Mouse (Mus musculus) ES-Bruce4 (cell line): ENCODE data around the gene Dydc2. TPM values are rescaled to one million over a fixed set of nuclear protein-coding genes. Genes with fewer than 3 reads are reported as not detected.

Experiments used
- H3K27ac ChIP-seq: 2 replicates; pipeline ENCODE4 v1.5.1; 2012; ENCODE audit warnings: low read length, inconsistent platforms; ENCODE audit not compliant: insufficient read depth
- H3K27me3 ChIP-seq: 2 replicates; pipeline ENCODE4 v1.6.1; 2012; ENCODE audit warnings: mild to moderate bottlenecking, low read length, inconsistent platforms; ENCODE audit not compliant: control insufficient read depth, poor library complexity, insufficient read depth, severe bottlenecking
- H3K36me3 ChIP-seq: 2 replicates; pipeline ENCODE4 v1.6.1; 2012; ENCODE audit warnings: inconsistent platforms, mild to moderate bottlenecking, low read length, moderate library complexity; ENCODE audit not compliant: control insufficient read depth, poor library complexity, insufficient read depth, severe bottlenecking
- H3K4me1 ChIP-seq: one replicate; pipeline ENCODE4 v1.8.1; 2011; ENCODE audit warnings: low read length; ENCODE audit not compliant: control insufficient read depth, insufficient read depth
- H3K4me3 ChIP-seq: 2 replicates; pipeline ENCODE4 v1.5.1; 2011; ENCODE audit warnings: low read depth, mild to moderate bottlenecking, low read length
- H3K9ac ChIP-seq: 2 replicates; pipeline ENCODE4 v1.6.1; 2012; ENCODE audit warnings: low read depth, mild to moderate bottlenecking, inconsistent platforms; ENCODE audit not compliant: poor library complexity, severe bottlenecking
- H3K9me3 ChIP-seq: replicated peaks from 2 replicates; pipeline ENCODE4 v1.6.1; 2012; ENCODE audit warnings: mild to moderate bottlenecking, low read length, inconsistent platforms; ENCODE audit not compliant: control insufficient read depth, poor library complexity, insufficient read depth, severe bottlenecking
- CTCF ChIP-seq: IDR thresholded peaks from one replicate; pipeline ENCODE4 v1.8.1; 2011; ENCODE audit warnings: low read depth, low read length
- EP300 ChIP-seq: IDR thresholded peaks from 2 replicates; pipeline ENCODE4 v1.6.1; 2011; ENCODE audit warnings: low read depth, low read length; ENCODE audit not compliant: insufficient read depth
- POLR2A ChIP-seq: IDR thresholded peaks from one replicate; pipeline ENCODE4 v1.8.1; 2011; ENCODE audit warnings: low read length; ENCODE audit not compliant: insufficient read depth
- polyA plus RNA-seq: library from polyadenylated mRNA; stranded (reverse); fragments of >200 nt; gene quantifications from 2 replicates; pipeline ENCODE4 v1.2.4, GENCODE M21; 2011; ENCODE audit warnings: low read depth; ENCODE audit not compliant: missing spikeins, insufficient read depth, insufficient read length

Gene Dydc2
- polyA plus RNA-seq = not detected in 2 replicates

GRCm38 (mm10) chr14:41069108-41069507, at the start of gene Dydc2:
Gene Dydc2 (minus strand): TSS chr14:41069208.
- Histone ChIP-seq H3K4me3 (no peak within 1 kb of the TSS), H3K9me3 (no peaks in the 10 kb centered on the region), H3K9ac (no peak within 1 kb of the TSS), H3K4me1 (no peaks in the 10 kb centered on the region), H3K27me3 (no peaks in the 10 kb centered on the region), H3K36me3 (no peaks in the 10 kb centered on the region), H3K27ac (no peak within 1 kb of the TSS)
- no peak for TF ChIP-seq POLR2A
- TF ChIP-seq EP300 = no peak
- no peak for TF ChIP-seq CTCF

GRCm38 (mm10) chr14:41116271-41116670, 47.3 kb upstream of the Dydc2 start:
- no peaks in the 10 kb centered on the region for H3K9me3 ChIP-seq
- H3K4me1 ChIP-seq = no peaks in the 10 kb centered on the region
- no peak overlapping the region for H3K4me3 ChIP-seq
- TF ChIP-seq CTCF = no peak
- TF ChIP-seq POLR2A = no peak
- TF ChIP-seq EP300 = no peak
- no peak overlapping the region for H3K9ac ChIP-seq
- H3K27me3 ChIP-seq = no peaks in the 10 kb centered on the region
- no peak overlapping the region for H3K27ac ChIP-seq
- no peaks in the 10 kb centered on the region for H3K36me3 ChIP-seq

- Histone ChIP-seq H3K9ac (no peak overlapping the region), H3K36me3 (no peaks in the 10 kb centered on the region), H3K9me3 (no peaks in the 10 kb centered on the region), H3K4me1 (no peaks in the 10 kb centered on the region), H3K27me3 (no peaks in the 10 kb centered on the region), H3K4me3 (no peak overlapping the region), H3K27ac (no peak overlapping the region)
- TF ChIP-seq EP300 = no peak
- no peak for TF ChIP-seq POLR2A
- no peak for TF ChIP-seq CTCF
These were observed 43.9 kb upstream of the Dydc2 start for GRCm38 (mm10) chr14:41112944-41113343.

- no peaks in the 10 kb centered on the region for H3K27me3 ChIP-seq
- H3K4me1 ChIP-seq = no peaks in the 10 kb centered on the region
- H3K4me3 ChIP-seq = no peak overlapping the region
- no peaks in the 10 kb centered on the region for H3K36me3 ChIP-seq
- H3K9ac ChIP-seq = no peak overlapping the region
- H3K27ac ChIP-seq = no peak overlapping the region
- TF ChIP-seq EP300 (no peak), POLR2A (no peak), CTCF (no peak)
- H3K9me3 ChIP-seq = no peaks in the 10 kb centered on the region
These were observed 42.1 kb upstream of the Dydc2 start for GRCm38 (mm10) chr14:41111031-41111668.

GRCm38 (mm10) chr14:41104853-41105444, 35.9 kb upstream of the Dydc2 start, which contains the start of gene Mat1a:
Gene Mat1a (plus strand): TSS chr14:41105035.
- H3K4me3 ChIP-seq = no peak within 1 kb of the TSS
- no peak within 1 kb of the TSS for H3K9ac ChIP-seq
- no peaks in the 10 kb centered on the region for H3K4me1 ChIP-seq
- no peak for TF ChIP-seq CTCF
- TF ChIP-seq EP300 = no peak
- H3K36me3 ChIP-seq = no peaks in the 10 kb centered on the region
- H3K27me3 ChIP-seq = no peaks in the 10 kb centered on the region
- no peaks in the 10 kb centered on the region for H3K9me3 ChIP-seq
- H3K27ac ChIP-seq = no peak within 1 kb of the TSS

GRCm38 (mm10) chr14:41102269-41102668, 33.3 kb upstream of the Dydc2 start:
- no peak overlapping the region for H3K27ac ChIP-seq
- no peaks in the 10 kb centered on the region for H3K9me3 ChIP-seq
- no peaks in the 10 kb centered on the region for H3K36me3 ChIP-seq
- TF ChIP-seq POLR2A (no peak), CTCF (no peak), EP300 (no peak)
- H3K4me3 ChIP-seq = no peak overlapping the region
- no peak overlapping the region for H3K9ac ChIP-seq
- H3K27me3 ChIP-seq = no peaks in the 10 kb centered on the region
- H3K4me1 ChIP-seq = no peaks in the 10 kb centered on the region
